Mouse (Mus musculus): Measurements from ENCODE around the gene Pusl1.

Pusl1 gene

DNA sequence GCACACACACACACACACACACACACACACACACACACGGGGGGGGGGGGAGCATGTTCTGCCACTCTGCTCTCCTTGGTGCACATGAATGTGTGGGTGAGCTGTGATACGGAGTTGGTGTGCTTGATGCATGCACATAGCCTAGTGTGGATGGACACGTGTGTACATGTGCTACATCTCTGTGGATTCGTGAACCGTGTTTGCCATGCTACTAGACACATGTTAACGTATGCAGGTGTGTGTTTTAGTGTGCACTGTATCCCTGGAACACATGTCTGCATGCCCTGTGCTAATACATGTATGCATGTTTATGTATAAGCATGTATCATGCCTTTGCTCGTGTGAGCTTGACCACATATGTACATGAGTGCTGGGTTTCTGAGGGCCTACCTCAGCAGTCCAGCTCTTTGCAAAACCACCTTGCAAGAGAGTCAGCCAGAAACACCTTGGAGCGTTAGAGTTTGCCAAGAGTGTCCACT is 1.7 kb upstream of the Pusl1 start:
- no peak for TF ChIP-seq POU5F1 (IDR thresholded peaks at IDR 0.05; ENCODE audit: borderline replicate concordance, low read length)
- no peak for TF ChIP-seq NANOG (IDR thresholded peaks at IDR 0.05; ENCODE audit: borderline replicate concordance, low read length)
- no peak for TF ChIP-seq CTCF (conservative IDR thresholded peaks at IDR 0.05; ENCODE audit: low read length)
- peaks cover 60% of the 10 kb centered on the region for H3K4me1 ChIP-seq (replicated peaks; ENCODE audit: low read depth, low read length)
- no peaks in the 10 kb centered on the region for H3K9me3 ChIP-seq (ENCODE audit: low read length)
- peaks cover 3% of the 10 kb centered on the region; the same call in 1 of the 2 replicates for H3K27me3 ChIP-seq (ENCODE audit: insufficient read depth, low read length)
- peaks cover 40% of the 10 kb centered on the region for H3K36me3 ChIP-seq (ENCODE audit: insufficient read depth, low read length)
- H3K4me3 ChIP-seq (replicated peaks; ENCODE audit: low read length), result peak overlapping the region; percentile 99

DNA sequence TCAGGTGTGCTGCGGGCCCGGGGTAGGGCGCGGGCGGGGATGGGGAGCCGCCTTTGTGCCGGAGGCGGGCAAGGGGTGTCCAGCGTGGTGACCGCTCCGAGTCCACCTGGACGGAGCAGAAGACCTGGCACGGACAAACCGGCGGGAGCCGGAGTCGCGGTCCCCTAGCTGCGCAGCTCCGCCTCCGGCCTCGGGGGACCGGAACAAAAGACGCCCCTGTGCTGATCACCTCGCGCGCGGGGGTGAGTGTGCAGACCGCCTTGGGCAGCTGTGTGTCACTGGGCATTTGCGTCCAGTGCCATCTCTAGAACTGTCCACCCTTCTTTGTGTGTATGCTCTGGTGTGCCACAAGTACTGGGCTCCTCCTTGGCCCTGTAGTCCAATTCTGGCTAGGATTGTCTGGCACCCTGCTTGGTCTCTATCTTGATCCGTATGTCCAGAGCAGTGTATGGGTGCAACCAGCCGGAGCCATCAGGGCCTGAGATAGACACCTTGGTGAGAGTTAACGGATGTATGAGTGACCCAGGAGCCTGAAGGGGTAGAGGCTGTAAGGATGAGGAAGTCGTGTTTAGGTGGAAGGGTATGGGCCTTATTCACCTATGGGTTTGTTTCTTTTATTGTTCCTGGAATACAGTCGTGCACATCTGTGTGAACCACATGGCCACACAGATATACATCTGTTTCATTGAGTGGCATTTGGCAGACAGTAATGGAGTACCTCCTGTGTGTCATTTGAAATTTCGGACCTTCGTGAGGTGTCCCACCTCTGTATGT is 1.0 kb upstream of the Pusl1 start:
- peaks cover 3% of the 10 kb centered on the region; the same call in 1 of the 2 replicates for H3K27me3 ChIP-seq (ENCODE audit: insufficient read depth, low read length)
- H3K4me1 ChIP-seq (replicated peaks; ENCODE audit: low read depth, low read length), result peaks cover 64% of the 10 kb centered on the region
- peak overlapping the region; percentile 99 for H3K4me3 ChIP-seq (replicated peaks; ENCODE audit: low read length)
- no peaks in the 10 kb centered on the region for H3K9me3 ChIP-seq (ENCODE audit: low read length)
- H3K36me3 ChIP-seq (ENCODE audit: insufficient read depth, low read length), result peaks cover 43% of the 10 kb centered on the region
- TF ChIP-seq NANOG (IDR thresholded peaks at IDR 0.05; ENCODE audit: borderline replicate concordance, low read length) (no peak), CTCF (conservative IDR thresholded peaks at IDR 0.05; ENCODE audit: low read length) (no peak), POU5F1 (IDR thresholded peaks at IDR 0.05; ENCODE audit: borderline replicate concordance, low read length) (no peak)

DNA sequence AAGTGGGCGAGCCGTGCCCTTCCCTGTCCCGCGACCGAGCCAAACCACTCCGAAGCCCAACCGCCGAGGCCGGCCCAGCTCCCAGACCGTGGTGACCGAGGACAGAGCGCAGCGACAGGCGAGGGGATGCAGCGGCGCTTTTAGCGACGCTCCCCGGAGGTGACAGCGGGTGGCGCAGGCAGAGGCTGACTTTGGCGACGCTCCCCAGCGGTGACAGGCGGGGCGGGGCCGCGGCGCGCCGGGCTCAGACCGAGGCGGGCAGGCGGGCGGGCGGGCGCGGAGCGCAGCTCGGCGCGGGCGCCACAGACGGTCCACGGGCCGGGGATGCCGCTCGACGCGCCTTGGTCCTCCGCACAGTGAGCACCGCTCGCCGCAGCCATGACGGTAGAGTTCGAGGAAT is 436 bp upstream of the Pusl1 start:
- peak overlapping the region; percentile 99 for H3K4me3 ChIP-seq (replicated peaks; ENCODE audit: low read length)
- peaks cover 70% of the 10 kb centered on the region for H3K4me1 ChIP-seq (replicated peaks; ENCODE audit: low read depth, low read length)
- peaks cover 3% of the 10 kb centered on the region; the same call in 1 of the 2 replicates for H3K27me3 ChIP-seq (ENCODE audit: insufficient read depth, low read length)
- no peak for TF ChIP-seq CTCF (conservative IDR thresholded peaks at IDR 0.05; ENCODE audit: low read length)
- no peak for TF ChIP-seq NANOG (IDR thresholded peaks at IDR 0.05; ENCODE audit: borderline replicate concordance, low read length)
- no peak for TF ChIP-seq POU5F1 (IDR thresholded peaks at IDR 0.05; ENCODE audit: borderline replicate concordance, low read length)
- peaks cover 47% of the 10 kb centered on the region for H3K36me3 ChIP-seq (ENCODE audit: insufficient read depth, low read length)
- H3K9me3 ChIP-seq (ENCODE audit: low read length), result no peaks in the 10 kb centered on the region

DNA sequence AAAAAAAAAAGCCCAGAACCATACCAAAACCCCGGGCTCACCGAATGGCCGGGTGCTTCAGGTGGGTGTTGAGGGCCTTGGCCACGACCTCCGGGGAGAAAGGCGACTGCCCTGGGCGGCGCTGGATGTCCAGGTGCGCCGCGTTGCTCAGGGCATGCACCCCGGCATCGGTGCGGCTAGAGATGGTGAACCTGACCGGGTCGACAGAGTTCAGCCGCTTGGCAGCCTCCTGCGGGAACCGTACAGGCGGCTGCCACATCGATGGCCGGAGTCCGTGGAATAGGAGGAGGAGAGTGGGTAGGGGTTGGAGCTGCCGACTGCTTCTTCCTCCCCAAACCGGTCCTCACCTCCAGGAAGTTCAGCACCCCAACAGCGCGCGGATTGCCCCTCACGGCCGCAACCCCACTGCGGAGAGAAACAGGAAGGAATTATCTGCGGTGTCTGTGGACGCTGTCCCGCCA is 540 bp downstream of the Pusl1 start:
- Histone ChIP-seq H3K9me3 (ENCODE audit: low read length) (no peaks in the 10 kb centered on the region), H3K4me1 (replicated peaks; ENCODE audit: low read depth, low read length) (peaks cover 65% of the 10 kb centered on the region), H3K27me3 (ENCODE audit: insufficient read depth, low read length) (peaks cover 3% of the 10 kb centered on the region; the same call in 1 of the 2 replicates), H3K4me3 (replicated peaks; ENCODE audit: low read length) (peak overlapping the region; percentile 99), H3K36me3 (ENCODE audit: insufficient read depth, low read length) (peaks cover 47% of the 10 kb centered on the region)
- no peak for TF ChIP-seq CTCF (conservative IDR thresholded peaks at IDR 0.05; ENCODE audit: low read length)
- no peak for TF ChIP-seq NANOG (IDR thresholded peaks at IDR 0.05; ENCODE audit: borderline replicate concordance, low read length)
- no peak for TF ChIP-seq POU5F1 (IDR thresholded peaks at IDR 0.05; ENCODE audit: borderline replicate concordance, low read length)

DNA sequence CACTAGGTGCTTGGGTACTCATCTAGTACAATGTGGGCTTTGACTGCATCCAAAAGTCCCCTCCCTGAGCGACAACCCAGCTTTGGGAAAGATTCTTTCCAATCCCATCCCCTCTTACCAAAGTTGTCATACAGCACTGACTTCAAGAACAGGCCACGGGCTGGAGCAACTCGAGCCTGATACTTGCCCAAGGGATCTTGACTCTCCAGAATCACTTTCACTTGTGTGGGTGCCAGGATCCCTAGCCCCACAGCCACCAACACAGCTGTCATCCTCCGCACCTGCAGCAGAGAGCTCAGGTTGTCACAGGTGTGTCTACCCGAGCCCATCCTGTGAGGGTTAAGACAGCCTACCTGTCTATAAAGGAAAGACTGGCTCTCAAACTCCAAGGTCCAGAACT is 2.3 kb downstream of the Pusl1 start:
- Histone ChIP-seq H3K27me3 (ENCODE audit: insufficient read depth, low read length) (peaks cover 3% of the 10 kb centered on the region; the same call in 1 of the 2 replicates), H3K4me3 (replicated peaks; ENCODE audit: low read length) (no peak overlapping the region)
- no peak for TF ChIP-seq POU5F1 (IDR thresholded peaks at IDR 0.05; ENCODE audit: borderline replicate concordance, low read length)
- no peak for TF ChIP-seq CTCF (conservative IDR thresholded peaks at IDR 0.05; ENCODE audit: low read length)
- no peak for TF ChIP-seq NANOG (IDR thresholded peaks at IDR 0.05; ENCODE audit: borderline replicate concordance, low read length)

DNA sequence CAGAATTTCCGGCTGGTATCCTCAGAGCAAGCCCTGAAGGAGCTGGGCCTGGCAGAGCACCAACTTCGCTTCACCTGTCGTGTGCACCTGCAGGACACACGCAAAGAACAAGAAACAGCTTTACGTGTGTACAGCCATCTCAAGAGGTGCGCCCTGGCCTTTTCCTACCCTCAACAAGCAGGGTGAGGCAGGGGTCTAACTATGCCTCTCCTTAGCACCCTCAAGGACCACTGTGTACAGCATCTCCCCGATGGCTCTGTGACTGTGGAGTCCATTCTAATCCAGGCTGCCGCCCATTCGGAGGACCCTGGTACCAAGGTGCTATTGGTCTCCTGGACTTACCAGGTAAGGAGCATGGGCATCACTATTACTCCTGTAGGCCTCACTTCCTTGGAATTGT is 3.4 kb downstream of the Pusl1 start:
- TF ChIP-seq POU5F1 (IDR thresholded peaks at IDR 0.05; ENCODE audit: borderline replicate concordance, low read length), result no peak
- no peak for TF ChIP-seq CTCF (conservative IDR thresholded peaks at IDR 0.05; ENCODE audit: low read length)
- no peak for TF ChIP-seq NANOG (IDR thresholded peaks at IDR 0.05; ENCODE audit: borderline replicate concordance, low read length)
- Histone ChIP-seq H3K9me3 (ENCODE audit: low read length) (no peaks in the 10 kb centered on the region), H3K36me3 (ENCODE audit: insufficient read depth, low read length) (peaks cover 74% of the 10 kb centered on the region), H3K4me1 (replicated peaks; ENCODE audit: low read depth, low read length) (peaks cover 37% of the 10 kb centered on the region), H3K27me3 (ENCODE audit: insufficient read depth, low read length) (peaks cover 3% of the 10 kb centered on the region; the same call in 1 of the 2 replicates), H3K4me3 (replicated peaks; ENCODE audit: low read length) (no peak overlapping the region)

More for the DNA sequence above, 2.3 kb downstream of the Pusl1 start:
- Histone ChIP-seq H3K9me3 (ENCODE audit: low read length) (no peaks in the 10 kb centered on the region), H3K4me1 (replicated peaks; ENCODE audit: low read depth, low read length) (peaks cover 49% of the 10 kb centered on the region), H3K36me3 (ENCODE audit: insufficient read depth, low read length) (peaks cover 62% of the 10 kb centered on the region)

DNA sequence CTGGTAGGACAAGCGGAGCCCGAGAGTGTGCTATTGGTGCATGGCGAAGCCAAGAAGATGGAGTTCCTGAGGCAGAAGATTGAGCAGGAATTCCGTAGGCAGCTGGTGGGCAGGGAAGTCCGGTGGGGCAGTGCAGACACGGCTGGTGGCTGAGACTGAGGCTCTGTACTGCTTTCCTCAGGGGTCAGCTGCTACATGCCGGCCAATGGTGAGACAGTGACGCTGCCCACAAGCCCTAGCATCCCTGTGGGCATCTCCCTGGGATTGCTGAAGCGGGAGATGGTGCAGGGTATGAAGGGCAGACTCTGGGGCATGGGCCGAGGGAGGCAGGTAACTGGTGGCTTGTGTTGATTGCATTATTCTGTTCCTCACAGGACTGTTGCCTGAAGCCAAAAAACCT is 3.9 kb downstream of the Pusl1 start:
- H3K36me3 ChIP-seq (ENCODE audit: insufficient read depth, low read length), result peaks cover 79% of the 10 kb centered on the region
- peaks cover under 1% of the 10 kb centered on the region; the same call in 1 of the 2 replicates for H3K27me3 ChIP-seq (ENCODE audit: insufficient read depth, low read length)
- no peak overlapping the region for H3K4me3 ChIP-seq (replicated peaks; ENCODE audit: low read length)
- no peaks in the 10 kb centered on the region for H3K9me3 ChIP-seq (ENCODE audit: low read length)
- H3K4me1 ChIP-seq (replicated peaks; ENCODE audit: low read depth, low read length), result peaks cover 32% of the 10 kb centered on the region
- TF ChIP-seq NANOG (IDR thresholded peaks at IDR 0.05; ENCODE audit: borderline replicate concordance, low read length) (no peak), CTCF (conservative IDR thresholded peaks at IDR 0.05; ENCODE audit: low read length) (no peak), POU5F1 (IDR thresholded peaks at IDR 0.05; ENCODE audit: borderline replicate concordance, low read length) (no peak)

DNA sequence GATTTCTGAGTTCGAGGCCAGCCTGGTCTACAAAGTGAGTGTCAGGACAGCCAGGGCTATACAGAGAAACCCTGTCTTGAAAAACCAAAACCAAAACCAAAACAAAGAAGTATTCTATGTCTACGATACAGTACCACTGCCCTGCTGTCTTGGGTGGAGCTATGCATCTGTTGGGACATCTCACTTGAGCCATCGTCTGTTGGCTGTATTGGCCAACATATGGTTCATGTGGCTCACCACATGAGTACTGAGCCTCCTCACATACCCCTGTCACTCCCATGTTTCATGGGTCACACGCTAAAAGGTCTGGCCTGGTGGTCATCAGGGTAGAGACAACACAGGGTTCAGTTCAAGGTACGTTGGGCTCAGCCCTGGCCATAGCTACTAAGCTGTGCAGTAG is 5.3 kb downstream of the Pusl1 start:
- Histone ChIP-seq H3K27me3 (ENCODE audit: insufficient read depth, low read length) (no peaks in the 10 kb centered on the region), H3K4me1 (replicated peaks; ENCODE audit: low read depth, low read length) (peaks cover 30% of the 10 kb centered on the region), H3K36me3 (ENCODE audit: insufficient read depth, low read length) (peaks cover 87% of the 10 kb centered on the region), H3K4me3 (replicated peaks; ENCODE audit: low read length) (no peak overlapping the region), H3K9me3 (ENCODE audit: low read length) (no peaks in the 10 kb centered on the region)
- no peak for TF ChIP-seq CTCF (conservative IDR thresholded peaks at IDR 0.05; ENCODE audit: low read length)
- TF ChIP-seq NANOG (IDR thresholded peaks at IDR 0.05; ENCODE audit: borderline replicate concordance, low read length), result no peak
- TF ChIP-seq POU5F1 (IDR thresholded peaks at IDR 0.05; ENCODE audit: borderline replicate concordance, low read length), result no peak
